Mouse (Mus musculus) ovary, adult 18-20 months (tissue): ENCODE results near the gene Rnf31.

Experiments used
- DNase-seq: peaks from one replicate; pipeline ENCODE4 v3.0.0; 2022; ENCODE audit warnings: low spot score, mixed read lengths

Rnf31 gene

GRCm38 (mm10) chr14:55604823-55605222, 13.3 kb downstream of the Rnf31 start:
- no peak for DNase-seq

GRCm38 (mm10) chr14:55605743-55606459, 14.4 kb downstream of the Rnf31 start:
- DNase-seq = no peak

GRCm38 (mm10) chr14:55608339-55608738, 16.8 kb downstream of the Rnf31 start:
- no peak for DNase-seq

- DNase-seq = no peak
Measured at GRCm38 (mm10) chr14:55613346-55613745, 21.8 kb downstream of the Rnf31 start.

GRCm38 (mm10) chr14:55614565-55615178, 23.2 kb downstream of the Rnf31 start:
- no peak for DNase-seq

GRCm38 (mm10) chr14:55615876-55616275, 24.4 kb downstream of the Rnf31 start:
- DNase-seq = no peak

- no peak for DNase-seq
Measured at GRCm38 (mm10) chr14:55616844-55617243, 25.3 kb downstream of the Rnf31 start.

- peak; percentile 20 for DNase-seq
Measured at GRCm38 (mm10) chr14:55617822-55618221, 26.3 kb downstream of the Rnf31 start, which contains the start of gene Rec8. Gene Rec8, plus strand, starts transcription at chr14:55618037.

- DNase-seq = no peak
Measured at GRCm38 (mm10) chr14:55618486-55619195, 27.1 kb downstream of the Rnf31 start.

- no peak for DNase-seq
Measured at GRCm38 (mm10) chr14:55628077-55628827, 36.7 kb downstream of the Rnf31 start.

- no peak for DNase-seq
Measured at GRCm38 (mm10) chr14:55629312-55629711, 37.8 kb downstream of the Rnf31 start.

GRCm38 (mm10) chr14:55634874-55635522, 43.5 kb downstream of the Rnf31 start:
- no peak for DNase-seq

GRCm38 (mm10) chr14:55635523-55636007, 44.1 kb downstream of the Rnf31 start, which contains the start of gene Ipo4:
Gene Ipo4, minus strand, starts transcription at chr14:55635957.
- peak; percentile 79 for DNase-seq

- DNase-seq = no peak
Measured at GRCm38 (mm10) chr14:55637795-55638194, 46.3 kb downstream of the Rnf31 start, which contains the start of gene Gm49378. Gene Gm49378, minus strand, starts transcription at chr14:55637895.

- DNase-seq = no peak
Measured at GRCm38 (mm10) chr14:55640816-55641215, 49.3 kb downstream of the Rnf31 start.

GRCm38 (mm10) chr14:55641291-55641690, 49.8 kb downstream of the Rnf31 start:
- no peak for DNase-seq

GRCm38 (mm10) chr14:55642679-55643059, 51.2 kb downstream of the Rnf31 start:
- DNase-seq = no peak

- peak; percentile 74 for DNase-seq
Measured at GRCm38 (mm10) chr14:55643060-55643907, 51.8 kb downstream of the Rnf31 start, which contains the start of gene Tm9sf1. Gene Tm9sf1, minus strand, starts transcription at chr14:55643806.

- DNase-seq = no peak
Measured at GRCm38 (mm10) chr14:55644261-55644888, 52.9 kb downstream of the Rnf31 start.

- no peak for DNase-seq
Measured at GRCm38 (mm10) chr14:55649884-55650283, 58.4 kb downstream of the Rnf31 start, which contains the start of gene Tssk4. Gene Tssk4, plus strand, starts transcription at chr14:55650184.
